19 mouse cellular contexts compared by ENCODE assay signal in the genomic region with DNA sequence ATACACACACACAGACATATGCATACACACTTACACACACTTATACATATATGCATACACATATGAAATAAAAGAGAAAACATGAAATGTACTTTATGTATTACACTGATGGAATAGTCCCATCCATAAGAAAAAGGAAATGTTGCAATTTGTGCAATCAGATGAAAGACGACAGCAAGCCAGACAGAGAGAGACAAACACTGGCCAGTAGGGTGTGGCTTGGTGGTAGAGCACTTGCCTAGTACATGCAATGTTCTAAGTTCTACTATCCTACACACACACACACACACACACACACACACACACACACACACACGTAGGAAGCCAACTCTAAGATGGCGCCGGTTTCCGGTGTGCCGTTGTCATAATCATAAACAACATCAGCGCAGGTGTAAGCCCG.
"Had no signal": no experiment of that assay in that cellular context is flagged by ENCODE, and none has a peak within 500 bp of the region (broad histone marks: within the 10 kb centered on the region; RNA-seq: fewer than 3 reads in every experiment).

No protein-coding gene starts in this region.

- H3K9me3 ChIP-seq: liver, embryonic 13.5 days; midbrain, embryonic 10.5 days; neural tube, embryonic 12.5 days; neural tube, embryonic 15.5 days; stomach, embryonic 15.5 days had no signal

- H3K27ac ChIP-seq: kidney, postnatal 0 days; liver, embryonic 13.5 days; neural tube, embryonic 12.5 days; stomach, embryonic 15.5 days had no signal

- H3K9ac ChIP-seq: liver, embryonic 13.5 days; neural tube, embryonic 12.5 days; stomach, embryonic 15.5 days had no signal

- DNase-seq: kidney, adult 2 months; kidney, postnatal 25 days; layer of hippocampus, adult 9-11 months; liver, embryonic 13.5 days; lung, adult 2 months; lung, postnatal 14 days; lung, postnatal 4 days; midbrain, embryonic 14.5 days; right cerebral cortex, adult 18-20 months; right cerebral cortex, postnatal 25 days; spleen, adult 18-20 months; thymus, adult 18-20 months; thymus, postnatal 36 days had no signal

- H3K4me1 ChIP-seq: liver, embryonic 13.5 days; neural tube, embryonic 12.5 days; stomach, embryonic 15.5 days had no signal

- H3K4me2 ChIP-seq: liver, embryonic 13.5 days had no signal

- H3K27me3 ChIP-seq: liver, embryonic 13.5 days; neural tube, embryonic 12.5 days; neural tube, embryonic 15.5 days; stomach, embryonic 15.5 days had no signal

- H3K4me3 ChIP-seq: liver, embryonic 13.5 days; megakaryocyte, embryonic 14.5 days; neural tube, embryonic 12.5 days; stomach, embryonic 15.5 days had no signal

- H3K36me3 ChIP-seq: liver, embryonic 13.5 days; midbrain, embryonic 10.5 days; neural tube, embryonic 12.5 days; neural tube, embryonic 15.5 days; stomach, embryonic 15.5 days had no signal
